Mouse (Mus musculus) right cerebral cortex, adult 18-20 months (tissue): Measurements from ENCODE around the gene Sstr2.

ENCODE experiments used
- DNase-seq: peaks from one replicate; pipeline ENCODE4 v3.0.0; 2022; ENCODE audit warnings: mixed read lengths

The Sstr2 gene

DNA sequence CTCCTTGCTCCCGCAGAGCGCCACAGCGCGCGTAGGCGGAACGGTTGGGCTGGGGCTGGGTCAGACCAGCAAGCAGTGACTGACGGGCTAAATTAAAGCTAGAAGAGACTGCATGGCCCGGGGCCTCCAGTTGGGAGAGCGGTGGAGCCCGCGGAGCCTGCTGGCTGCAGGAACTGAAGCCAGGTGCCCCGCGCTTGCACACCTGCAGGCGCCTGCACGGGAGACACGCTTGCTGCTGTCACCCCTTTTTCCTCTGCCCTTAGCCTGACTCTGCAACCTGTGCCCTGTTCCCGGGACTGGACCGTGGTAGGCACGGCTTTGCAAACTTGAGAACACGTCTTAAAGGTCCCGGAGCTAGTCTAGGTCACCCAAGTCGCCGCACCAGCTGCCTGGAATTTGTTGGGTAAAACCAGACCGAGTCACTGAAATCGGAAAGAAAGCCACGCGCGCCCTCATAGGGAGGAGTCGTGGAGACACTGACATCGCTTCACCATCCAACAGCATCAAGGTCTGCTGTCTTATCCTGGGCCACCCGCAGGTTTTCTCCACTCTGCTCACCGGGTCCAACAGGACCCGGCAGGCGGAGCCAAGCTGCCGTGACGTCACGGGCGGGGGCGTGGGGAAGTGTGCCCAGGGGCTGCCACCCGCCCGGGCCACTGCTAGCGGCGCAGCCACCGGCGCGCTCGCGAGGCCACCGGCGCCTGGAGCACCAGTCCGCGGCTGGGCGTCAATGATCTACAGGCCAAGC lies at the start of gene Sstr2:
Gene Sstr2 (plus strand): TSS at position 671 of the 748 bp plus-strand sequence.
- peak; percentile 78 for DNase-seq

- DNase-seq = no peak
Measured at GRCm38 (mm10) chr11:113571616-113572015, 47.5 kb upstream of the Sstr2 start.

GRCm38 (mm10) chr11:113572641-113573040 lies 46.5 kb upstream of the Sstr2 start:
- no peak for DNase-seq

DNA sequence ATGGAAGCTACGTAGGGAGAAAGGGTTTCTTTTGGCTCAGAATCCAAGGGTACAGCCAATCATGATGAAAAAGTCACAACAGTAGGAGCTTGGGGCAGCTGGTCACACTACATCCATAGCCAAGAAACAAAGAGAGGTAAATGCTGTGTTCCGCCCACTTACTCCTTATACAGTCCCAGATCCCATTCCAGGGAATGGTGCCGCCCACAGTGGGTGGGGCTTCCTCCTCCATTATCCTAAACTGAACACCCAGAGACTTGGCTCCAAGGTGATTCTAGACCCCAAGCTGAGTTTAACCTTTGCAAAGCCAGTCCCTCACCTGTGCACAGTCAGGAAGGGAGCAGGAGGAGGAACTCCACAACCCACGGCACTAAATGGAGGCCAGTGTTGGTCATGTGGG lies 41.9 kb upstream of the Sstr2 start:
- no peak for DNase-seq

DNA sequence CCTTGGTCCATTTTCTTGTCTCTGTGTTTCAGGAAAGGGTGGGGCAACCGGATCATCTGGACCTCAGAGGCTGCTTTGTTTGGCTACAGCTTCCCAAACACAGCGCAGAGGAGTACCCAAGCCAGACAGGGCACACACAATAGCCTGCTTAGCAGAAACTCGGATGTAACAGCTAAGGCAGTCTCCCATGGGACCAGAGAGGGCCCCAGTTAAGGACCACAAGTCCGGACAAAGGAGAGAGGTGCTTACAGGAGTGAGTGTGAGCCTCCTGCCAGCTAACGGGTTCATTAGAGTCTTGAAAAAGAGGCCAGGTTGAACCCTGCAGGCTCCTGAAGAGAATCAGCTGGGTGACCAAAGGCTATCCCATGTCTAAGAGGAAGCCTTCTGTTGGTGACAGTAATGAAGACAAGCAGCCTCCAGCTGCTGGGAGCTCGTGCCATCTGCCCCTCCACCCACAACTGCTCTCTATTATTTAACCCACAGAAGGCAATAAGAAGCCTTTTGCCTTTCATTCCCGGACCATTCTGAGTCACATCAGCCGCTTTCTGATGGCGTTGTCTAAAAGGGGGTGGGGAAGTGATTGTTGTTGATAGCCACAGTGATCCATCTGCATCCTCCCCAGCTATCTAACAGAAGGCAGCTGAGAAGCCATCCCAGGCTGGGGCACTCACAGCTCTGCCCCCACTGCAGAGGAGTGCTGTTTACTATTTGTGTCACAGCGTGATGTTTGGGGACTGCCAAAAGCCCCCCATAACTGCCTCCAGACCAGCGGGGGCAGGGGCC lies 35.1 kb upstream of the Sstr2 start:
- no peak for DNase-seq

GRCm38 (mm10) chr11:113586423-113586822 lies 32.7 kb upstream of the Sstr2 start:
- no peak for DNase-seq

DNA sequence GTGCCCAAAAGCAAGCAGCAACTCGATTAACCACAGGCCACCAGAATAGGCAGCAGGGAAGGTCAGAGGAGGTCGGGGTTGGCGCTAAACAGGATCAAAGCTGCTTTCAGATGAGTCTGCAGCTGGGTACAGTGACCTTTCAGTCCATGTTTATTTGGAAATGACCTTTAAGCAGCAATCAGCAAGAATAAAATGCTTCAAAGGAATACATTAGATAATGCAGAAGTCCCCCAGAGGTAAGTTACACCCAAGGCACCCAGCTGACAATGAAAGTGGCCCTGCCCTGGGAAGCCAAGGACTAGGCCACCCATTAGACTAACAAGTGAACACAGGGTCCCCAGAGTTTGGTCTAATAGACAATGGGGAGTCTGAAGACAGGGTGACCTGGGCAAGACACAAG lies 30.2 kb upstream of the Sstr2 start:
- DNase-seq = no peak

GRCm38 (mm10) chr11:113595144-113595543 lies 24.0 kb upstream of the Sstr2 start:
- DNase-seq = no peak

DNA sequence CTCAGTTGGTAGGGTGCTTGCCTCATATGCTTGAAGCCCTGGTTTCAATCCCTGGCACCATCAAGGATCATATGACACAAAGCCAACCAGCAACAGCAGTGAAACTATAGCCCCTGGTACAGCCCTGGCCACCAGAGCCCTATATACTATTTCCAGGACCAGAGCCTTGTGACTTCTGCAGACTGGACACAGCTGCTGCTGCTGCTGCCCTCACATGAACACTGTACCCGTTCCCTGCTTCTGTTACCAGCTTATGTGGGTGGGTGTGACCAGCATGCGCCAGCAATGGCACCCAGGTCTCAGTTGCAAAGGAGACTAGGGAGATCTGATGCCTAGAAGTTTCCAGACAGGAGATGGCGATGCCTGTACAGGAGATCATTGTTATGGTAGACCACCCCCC lies 21.5 kb upstream of the Sstr2 start:
- no peak for DNase-seq

- no peak for DNase-seq
Measured at GRCm38 (mm10) chr11:113600526-113601245, 18.5 kb upstream of the Sstr2 start.

GRCm38 (mm10) chr11:113601616-113602343 lies 17.4 kb upstream of the Sstr2 start:
- DNase-seq = no peak

DNA sequence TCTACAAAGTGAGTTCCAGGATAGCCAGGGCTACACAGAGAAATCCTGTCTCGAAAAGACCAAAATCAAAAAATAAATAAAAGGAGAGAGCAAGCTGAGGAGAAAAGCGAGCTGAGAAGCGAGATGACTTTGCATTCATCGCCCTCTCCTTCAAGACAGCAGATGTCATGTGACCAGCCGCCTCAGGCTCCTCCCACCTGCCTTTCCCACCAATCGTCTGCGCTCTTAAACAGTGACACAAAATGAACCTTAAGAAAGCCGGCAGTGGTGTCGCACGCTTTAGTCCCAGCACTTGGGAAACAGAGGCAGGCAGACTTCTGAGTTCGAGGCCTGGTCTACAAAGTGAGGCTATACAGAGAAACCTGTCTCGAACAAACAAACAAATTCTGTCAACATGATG lies 11.6 kb upstream of the Sstr2 start:
- no peak for DNase-seq

- DNase-seq = no peak
Measured at GRCm38 (mm10) chr11:113609581-113609980, 9.6 kb upstream of the Sstr2 start.

- DNase-seq = no peak
Measured at GRCm38 (mm10) chr11:113610266-113610665, 8.9 kb upstream of the Sstr2 start.

- DNase-seq = peak; percentile 31
Measured at GRCm38 (mm10) chr11:113611112-113611646, 8.0 kb upstream of the Sstr2 start.

DNA sequence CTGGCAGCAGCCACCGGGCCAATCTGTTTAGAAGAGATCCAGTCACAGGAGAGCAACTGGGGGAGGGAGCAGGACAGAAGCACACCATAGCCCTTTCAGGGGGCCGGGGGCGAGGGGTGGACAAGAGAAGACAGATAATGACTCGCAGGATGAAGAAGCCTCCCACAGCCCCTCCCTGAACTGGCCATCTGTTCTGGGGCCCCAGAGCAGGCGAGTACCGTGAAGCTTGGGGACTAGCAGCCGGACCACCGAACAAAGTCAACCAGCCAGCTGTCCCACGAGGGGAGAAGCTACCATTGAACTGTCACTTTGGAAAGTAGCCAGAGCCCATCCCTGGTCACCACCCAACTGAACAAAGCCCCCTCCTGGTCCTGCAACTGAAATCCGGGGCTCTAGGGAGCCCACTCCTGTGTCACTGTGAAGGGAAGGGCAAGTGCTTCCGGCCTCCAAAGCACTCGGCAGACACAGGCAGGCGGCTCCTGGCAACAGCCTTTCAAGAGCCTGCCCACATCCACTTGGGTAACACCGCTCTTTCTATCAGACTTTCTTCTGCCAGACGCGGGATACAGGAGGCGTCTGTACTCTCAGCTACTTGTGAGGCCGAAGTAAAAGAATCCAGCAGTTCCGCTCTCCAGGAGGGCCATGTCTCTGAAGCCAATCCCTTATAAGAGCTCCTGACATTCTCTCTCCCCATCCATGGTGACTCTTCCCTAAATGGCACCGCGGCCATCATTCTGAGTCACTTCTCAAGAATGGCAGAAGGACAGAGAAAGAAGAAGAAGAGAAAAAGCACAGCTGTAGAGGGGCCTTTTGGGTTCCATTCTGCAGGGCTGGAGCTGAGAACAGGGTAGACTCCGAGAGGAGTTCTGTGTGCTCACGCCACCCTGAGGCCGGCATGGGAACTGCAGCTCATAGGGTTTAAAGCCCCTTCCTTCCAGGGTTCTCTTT lies 7.2 kb upstream of the Sstr2 start:
- DNase-seq = peak; percentile 52

- no peak for DNase-seq
Measured at GRCm38 (mm10) chr11:113614476-113614875, 4.7 kb upstream of the Sstr2 start.

GRCm38 (mm10) chr11:113617132-113617911 lies 1.8 kb upstream of the Sstr2 start:
- DNase-seq = peak; percentile 43

- no peak for DNase-seq
Measured at GRCm38 (mm10) chr11:113618303-113618671, 855 bp upstream of the Sstr2 start.

DNA sequence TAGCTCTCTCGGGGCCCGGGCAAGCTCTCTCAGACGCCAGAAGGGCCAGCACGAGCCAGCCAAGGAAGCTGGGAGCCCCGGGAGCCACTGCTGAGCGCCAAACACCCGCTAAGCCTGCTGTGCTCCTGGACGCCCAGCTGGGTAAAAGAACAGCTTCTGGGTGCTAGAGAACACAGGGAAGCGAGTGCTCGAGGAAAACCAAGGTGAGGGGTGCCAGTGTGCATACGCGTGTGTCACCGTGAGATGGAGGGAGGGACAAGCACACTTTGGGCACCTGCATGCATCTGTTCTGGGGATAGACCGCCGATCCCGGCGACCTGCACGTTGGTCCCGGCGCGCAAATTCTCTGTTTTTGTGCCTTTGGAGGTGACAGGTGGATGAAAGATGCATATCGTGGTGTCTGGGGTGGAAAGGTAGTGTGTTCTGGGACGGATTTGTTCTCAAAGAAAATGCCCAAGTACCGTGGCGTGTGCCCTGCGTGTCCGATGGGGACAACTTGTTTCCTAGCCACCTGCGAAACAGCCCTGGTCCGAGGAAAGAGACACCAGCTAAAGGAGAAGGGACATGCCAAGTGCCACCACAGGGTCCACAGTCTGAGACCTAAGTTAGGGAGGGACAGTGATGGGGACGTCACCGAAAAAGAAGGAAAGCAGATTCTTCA lies 408 bp downstream of the Sstr2 start:
- DNase-seq = no peak
